Mouse (Mus musculus) frontal cortex, postnatal 25 days (tissue): ENCODE measurements around the gene Nlrp14.
"Not testable (repeated sequence)": the region's sequence is repeated elsewhere in the genome, so short reads cannot be mapped to it uniquely, and the experiment has no call there.

Experiments
- DNase-seq, 2 experiments: peaks; one replicate each; pipeline ENCODE4 v3.0.0; 2022; ENCODE audit warnings: low spot score in 2 of 2

The Nlrp14 gene

DNA sequence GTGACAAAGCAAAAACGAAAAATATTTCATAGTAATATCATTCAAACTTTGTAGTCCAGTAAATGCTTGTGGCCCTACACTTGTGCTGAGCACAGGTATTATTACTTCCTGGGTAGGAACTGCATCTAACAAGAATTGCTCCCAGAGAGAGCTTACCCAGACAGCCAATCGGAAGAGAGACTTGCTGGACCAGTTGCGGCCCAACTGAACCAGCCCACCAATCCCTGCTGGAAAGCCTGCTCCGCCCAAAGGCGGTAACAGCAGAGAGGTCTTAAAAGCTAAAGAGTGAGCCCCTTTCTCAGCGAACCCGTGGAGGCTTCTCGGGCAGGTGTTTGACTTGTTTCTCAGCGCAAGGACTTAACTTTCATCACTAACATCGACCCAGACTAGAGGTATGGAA, at the start of gene Nlrp14:
Gene Nlrp14, plus strand, starts transcription at position 301 of the 400 bp plus-strand sequence.
- DNase-seq, result no peak

DNA sequence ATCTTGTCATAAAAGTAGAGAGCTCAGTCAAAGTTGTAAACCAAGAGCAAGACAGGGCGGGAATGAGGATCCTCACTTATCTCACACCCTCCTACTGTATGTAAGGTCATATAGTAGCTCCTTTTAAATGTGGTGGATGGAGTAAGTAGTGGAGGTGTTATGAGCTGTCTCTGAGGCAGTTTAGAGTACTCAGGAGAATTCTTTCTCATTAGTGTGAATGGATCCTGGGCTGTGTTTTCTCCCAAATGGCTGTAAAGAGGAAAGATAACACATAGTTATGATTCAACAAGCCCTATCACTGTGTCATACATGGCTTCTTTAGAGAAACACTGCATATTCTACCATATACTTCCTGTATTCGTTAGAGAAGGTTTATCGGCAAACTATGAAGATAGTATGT, 35.8 kb upstream of the Nlrp14 start, which contains the start of gene Olfr715:
Gene Olfr715, minus strand, starts transcription at position 101 of the 400 bp plus-strand sequence.
- DNase-seq, result not testable (repeated sequence)

DNA sequence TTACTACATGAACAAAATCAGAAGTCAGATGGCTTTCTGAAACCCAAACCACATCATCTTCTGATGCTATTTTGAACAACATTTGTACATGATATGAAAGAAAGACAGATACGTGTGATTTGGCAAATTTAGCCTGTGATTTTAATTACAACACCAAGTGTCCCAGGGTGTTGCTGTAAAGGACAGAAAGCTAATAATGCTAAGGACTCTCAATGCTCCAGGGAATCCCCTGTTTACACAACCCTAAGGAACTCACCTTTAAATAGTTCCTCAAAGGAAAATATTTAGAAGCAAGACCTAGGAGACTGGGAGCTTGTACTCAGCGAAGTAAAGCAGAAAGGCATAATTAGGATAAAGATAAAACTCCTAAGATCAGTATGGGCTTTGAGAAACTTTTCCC, 28.8 kb upstream of the Nlrp14 start, which contains the start of gene Olfr716:
Gene Olfr716, plus strand, starts transcription at position 301 of the 400 bp plus-strand sequence.
- not testable (repeated sequence) for DNase-seq

DNA sequence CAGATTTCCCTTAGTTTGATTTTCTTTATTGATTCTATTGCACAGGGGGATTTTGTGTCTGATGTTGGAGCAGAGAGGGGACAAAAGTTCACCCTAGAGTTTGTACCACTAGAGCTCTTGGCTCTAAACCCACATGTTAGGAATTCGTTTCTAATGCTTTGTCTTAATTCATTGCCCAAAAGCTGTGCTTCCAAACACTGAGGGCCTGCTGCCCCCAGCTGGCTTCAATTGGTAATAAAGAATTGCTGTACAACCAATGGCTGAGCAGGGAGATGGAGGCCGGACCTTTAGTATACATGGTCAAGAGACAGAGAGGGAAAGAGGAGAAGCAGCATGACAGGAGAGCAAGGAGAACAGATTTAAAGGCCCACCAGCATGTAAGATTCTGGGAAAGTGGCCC, 13.6 kb downstream of the Nlrp14 start:
- DNase-seq, result no peak

DNA sequence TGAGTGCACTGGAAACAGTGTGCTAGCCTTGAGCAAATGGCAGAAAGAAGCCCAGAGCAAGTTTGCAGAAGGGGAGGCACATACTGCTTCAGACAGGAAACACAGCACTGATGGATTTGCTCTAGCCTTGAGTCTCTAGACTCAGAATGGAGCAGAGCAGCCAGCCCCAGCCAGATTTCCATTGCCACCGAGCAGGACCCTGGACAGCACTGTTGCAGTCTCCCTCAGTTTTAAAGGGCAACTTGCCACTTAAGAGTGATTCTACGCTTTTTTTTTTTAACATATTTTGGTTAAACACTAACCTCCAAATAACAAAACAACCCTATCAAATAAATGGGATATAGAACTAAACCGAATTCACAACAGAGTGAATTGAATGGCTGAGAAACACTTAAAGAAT, 35.0 kb downstream of the Nlrp14 start:
- no peak for DNase-seq

DNA sequence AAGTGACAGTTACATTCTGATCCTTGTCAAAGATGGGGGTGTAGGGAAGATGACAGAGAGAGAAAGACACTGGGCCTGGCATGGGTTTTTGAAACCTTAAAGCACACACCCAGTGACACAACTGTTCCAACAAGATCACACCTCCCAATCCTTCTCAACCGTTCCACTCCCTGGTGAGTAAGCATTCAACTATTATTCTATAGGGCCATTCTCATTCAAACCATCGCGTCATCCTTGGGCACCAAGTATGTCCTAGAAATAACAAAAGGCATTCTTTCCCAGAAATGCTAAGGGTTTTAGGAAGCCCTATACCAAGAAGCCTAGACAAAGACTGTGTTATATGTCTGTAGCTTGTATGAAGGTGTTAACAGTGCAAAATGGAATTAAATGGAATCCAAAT, 41.1 kb downstream of the Nlrp14 start:
- no peak for DNase-seq

DNA sequence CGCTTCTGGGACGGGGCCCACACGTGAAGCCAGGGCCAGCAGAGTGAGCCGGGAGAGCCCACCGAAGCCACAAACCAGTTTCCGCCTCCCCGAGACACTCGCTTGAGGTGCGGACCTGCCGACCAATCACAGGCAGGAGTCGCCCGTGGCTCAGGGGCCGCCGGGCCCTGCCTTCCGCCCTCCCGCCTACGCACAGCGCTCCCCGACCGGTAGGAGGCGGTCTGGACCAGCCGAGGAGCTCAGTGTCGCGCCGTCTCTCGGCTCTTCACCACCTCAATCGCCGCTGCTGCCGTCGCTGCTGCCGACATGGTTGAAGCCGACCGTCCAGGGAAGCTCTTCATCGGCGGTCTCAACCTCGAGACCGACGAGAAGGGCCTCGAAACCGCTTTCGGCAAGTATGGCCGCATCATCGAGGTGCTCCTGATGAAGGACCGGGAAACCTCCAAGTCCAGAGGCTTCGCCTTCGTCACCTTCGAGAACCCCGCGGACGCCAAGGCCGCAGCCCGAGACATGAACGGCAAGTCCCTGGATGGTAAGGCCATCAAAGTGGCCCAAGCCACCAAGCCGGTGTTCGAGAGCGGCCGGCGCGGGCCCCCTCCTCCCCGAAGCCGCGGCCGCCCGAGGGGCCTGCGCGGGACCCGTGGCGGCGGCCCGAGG, 42.5 kb downstream of the Nlrp14 start, which contains the start of gene Rbmxl2:
Gene Rbmxl2, plus strand, starts transcription at position 242 of the 657 bp plus-strand sequence.
- no peak for DNase-seq

DNA sequence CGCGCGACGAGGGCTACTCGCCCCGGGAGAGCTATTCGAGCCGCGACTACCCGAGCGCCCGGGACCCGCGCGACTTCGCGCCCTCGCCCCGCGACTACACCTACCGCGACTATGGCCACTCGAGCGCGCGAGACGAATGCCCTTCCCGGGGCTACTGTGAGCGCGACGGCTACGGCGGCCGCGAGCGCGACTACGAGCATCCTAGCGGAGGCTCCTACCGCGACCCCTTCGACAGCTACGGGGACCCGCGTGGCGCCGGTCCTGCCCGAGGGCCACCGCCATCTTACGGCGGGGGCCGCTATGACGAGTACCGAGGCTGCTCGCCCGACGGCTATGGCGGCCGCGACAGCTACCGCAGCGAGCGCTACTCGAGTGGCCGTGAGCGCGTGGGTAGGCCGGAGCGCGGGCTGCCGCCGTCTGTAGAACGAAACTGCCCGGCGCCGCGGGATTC, 43.4 kb downstream of the Nlrp14 start:
- DNase-seq, result no peak

DNA sequence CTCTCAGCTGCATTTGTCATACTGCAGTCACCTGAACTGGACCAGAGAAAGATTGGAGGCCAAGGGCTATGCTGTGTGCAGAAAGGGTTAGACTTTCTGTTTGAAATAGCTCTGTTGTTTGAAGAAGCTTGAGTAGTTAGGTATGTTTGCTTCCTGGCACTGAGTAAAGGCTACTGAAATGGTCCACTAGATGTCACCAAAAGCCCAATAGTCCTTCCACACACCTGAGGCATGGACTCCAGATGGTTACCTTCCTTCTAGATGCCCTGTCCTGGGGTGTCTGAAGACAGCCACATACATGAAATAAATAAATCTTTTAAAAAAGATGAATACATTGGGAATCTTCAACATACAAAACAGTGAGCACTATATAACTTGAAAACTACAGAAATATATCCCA, 48.9 kb downstream of the Nlrp14 start:
- no peak for DNase-seq

DNA sequence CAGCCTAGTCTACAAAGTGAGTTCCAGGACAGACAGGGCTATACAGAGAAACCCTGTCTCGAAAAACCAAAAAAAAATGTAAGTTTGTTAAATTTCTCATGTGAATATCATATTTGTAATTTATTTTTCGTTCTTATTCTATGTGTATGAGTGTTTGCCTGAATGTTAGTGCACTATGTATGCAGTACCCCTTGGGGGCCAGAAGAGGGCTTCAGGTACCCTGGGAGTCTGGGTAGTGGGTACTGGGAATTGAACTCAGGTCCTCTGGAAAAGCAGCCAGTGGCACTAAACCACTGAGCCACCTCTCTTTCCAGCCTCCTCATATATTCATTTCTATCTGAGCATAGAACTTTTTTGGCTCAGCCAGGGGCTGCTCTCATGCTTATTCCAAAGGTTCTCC, 50.1 kb downstream of the Nlrp14 start:
- DNase-seq, result no peak

DNA sequence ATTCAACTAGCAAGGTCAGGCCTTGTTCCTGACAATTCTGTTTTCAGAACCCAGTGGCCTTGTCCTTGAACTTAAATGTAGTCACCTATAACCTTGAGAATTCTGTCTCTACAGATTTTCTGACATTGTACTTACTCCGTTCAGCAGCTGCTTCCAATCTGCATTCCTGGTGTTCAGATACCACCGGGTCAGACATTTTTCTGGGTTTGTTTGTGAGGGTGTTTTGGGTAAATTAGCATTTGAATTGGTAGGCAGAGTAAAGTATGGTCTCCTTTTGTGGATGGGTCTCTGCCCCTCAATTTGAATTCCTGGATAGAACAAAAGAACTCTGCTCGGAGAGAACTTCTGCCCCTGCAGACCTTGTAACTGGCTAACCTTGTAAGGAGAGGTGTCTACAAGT, 70.1 kb downstream of the Nlrp14 start:
- no peak for DNase-seq

DNA sequence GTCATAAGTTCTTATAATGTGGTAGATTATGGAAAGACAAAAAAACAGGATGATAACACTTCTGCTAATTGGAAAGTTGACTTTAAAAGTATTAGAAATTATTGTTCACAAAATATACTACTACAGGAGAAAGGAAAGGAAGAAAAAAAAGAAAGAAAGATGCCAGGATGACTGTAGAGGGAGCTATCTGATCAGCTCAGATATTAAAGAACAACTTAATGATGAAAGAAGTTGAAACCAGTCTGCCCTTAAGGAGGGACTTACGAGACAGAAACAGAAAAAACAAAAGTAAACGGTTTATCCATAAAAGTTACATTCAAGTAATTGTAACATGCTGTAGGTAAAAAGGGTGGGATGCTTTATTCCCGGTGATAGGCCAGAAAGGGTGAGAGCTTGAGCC, 70.7 kb downstream of the Nlrp14 start:
- DNase-seq, result no peak

DNA sequence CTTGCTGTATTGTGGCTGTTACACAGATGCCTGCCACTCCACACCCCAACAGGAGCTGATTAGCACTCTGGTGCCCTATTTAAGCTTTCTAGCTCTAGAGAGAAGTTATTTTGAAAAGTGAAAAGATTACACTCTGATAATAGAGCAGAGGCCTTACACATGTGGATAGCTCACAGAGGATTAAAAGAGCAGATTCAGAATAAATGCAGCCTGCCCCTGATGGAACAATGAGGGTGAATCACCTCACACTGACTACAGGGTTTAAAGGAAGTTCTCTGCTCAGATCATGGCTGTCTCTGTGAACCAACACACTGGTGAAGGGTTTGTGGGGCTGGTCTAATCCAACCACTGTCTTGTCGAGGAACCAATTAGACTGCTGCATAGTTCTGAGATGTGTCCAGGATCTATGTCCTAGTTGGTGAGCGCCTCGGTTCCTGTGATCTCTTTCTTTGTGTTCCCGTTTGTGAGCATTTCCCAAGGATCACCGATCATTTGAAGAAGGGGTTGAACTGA, 74.6 kb downstream of the Nlrp14 start:
- no peak for DNase-seq
